Mouse (Mus musculus) B cell, adult 67 days (primary cell): Measurements from ENCODE around the gene Ap5s1. TPM values are rescaled to one million over a fixed set of nuclear protein-coding genes. Genes with fewer than 3 reads are reported as not detected.

Source experiments
- total RNA-seq, 2 experiments: library from RNA; stranded (reverse); gene quantifications; 4 replicates each; pipeline ENCODE4 v1.2.4; 2023

Ap5s1 gene
- total RNA-seq = 10 to 100 TPM; 12.0 to 12.6 TPM

DNA sequence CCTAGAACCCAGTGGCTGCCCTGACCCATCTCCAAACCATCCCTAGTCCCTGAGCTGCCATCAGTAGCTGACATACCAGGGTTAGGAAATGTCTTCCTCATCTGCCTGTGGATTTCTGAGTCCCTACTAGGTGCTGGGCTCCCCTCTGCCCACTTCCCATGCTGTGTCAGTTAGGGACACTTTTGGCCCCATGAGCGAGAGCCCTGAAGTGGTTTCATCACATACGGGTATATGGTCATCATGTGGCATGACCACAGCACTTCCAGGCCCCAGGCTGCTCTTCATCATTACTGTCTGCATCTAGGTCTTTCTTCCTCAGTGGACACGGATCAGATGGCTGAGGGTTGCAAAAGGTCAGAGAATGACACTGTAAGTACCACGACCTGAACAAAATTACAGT, at the start of gene Ap5s1:
Gene Ap5s1 (plus strand): TSS at position 301 of the 400 bp plus-strand sequence.

DNA sequence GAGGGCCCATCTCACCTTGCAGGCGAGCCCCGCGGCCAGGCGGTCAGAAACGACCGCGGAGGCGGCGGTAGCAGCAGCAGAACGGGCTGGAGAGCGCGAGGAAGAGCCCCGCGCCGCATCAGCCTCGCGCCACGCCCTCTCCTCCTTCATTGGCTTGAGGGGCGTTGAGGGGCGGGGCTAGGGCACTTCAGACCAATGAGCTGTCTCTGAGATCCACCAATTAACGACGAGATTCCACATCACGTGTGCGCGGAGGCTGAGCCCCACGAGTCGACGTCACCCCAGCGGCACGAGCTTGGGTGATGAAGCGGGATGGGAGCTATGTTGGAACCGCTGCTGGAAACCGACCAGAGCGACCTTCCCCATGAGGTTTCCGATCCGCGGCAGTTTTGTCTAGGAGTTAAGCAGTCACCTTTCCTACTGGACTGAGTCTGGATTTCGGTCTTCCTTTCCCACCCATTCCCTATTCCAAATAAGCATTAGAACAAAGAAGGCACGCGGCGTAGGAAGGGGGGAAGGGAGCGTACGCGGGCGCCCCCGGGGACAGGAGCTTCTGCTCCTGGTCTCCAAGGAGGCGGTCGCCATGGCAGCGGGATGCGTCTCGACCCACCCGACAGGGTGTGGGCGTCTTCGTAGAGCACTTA, 46.8 kb upstream of the Ap5s1 start, which contains the start of gene 1700037H04Rik:
Gene 1700037H04Rik (minus strand): TSS at position 144 of the 644 bp plus-strand sequence.

DNA sequence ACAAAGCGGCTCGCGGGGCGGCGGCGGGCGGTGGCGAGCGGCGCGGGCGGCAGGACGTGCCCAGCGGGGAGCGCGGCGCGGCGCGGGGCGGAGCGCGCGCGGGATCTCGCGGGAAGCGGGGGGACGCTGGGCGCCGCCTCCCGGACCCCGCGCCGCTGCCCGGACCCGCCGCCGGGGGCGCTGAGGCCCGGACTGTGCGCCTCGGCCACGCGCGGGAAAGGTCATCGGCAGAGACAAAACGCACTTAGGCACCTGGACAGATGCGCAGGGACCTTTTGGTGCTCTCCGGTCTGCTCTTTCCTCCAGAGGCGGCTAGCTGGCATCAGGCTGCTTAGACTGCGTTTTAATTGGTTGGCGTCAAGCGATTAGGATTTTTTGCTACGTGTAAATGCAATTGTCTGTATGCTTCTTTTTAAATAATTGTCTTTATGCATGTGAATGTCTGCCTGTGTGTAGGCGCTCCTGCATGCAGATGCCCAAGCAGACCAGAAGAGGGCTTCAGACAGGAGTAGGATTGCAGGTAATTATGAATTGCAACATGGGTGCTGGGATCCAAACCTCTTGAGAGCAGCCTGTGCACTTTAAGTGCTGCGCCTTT, 26.8 kb upstream of the Ap5s1 start, which contains the start of gene Cenpb:
Gene Cenpb (minus strand): TSS at position 78 of the 598 bp plus-strand sequence.

DNA sequence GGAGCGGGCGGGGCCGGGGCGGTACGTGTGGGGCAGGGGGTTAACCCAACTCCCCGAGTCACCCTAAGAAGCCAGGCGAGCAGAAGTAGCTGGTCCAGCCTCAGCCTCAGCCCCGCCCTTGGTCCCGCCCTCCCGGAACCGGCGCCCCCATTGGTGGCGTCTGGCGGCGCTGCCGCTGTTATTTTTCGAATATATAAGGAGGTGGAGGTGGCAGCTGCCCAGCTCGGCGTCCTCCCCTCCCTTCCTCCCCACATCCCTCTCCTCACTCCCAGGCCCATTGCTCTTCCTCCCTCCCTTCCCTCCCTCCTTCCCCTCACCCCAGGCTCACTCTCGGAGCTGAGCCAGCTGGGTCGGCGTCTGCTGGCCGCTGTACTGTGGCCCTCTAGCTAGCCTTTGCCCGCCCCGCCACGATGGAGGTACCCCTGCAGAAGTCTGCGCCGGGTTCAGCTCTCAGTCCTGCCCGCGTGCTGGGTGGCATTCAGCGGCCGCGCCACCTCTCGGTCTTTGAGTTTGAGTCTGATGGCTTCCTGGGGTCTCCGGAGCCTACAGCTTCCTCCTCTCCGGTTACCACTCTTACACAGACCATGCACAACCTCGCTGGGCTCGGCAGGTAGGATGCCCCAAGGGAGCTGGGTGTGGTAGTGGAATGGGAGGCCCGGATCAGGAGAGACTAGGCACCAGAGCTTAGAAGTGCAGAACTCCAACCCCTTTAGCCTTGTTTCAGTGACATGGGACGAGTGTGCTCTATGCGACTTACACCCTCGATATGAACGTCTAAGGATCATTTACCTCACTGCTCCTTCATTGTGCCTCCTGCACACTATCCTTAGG, 19.9 kb upstream of the Ap5s1 start, which contains the start of the genes Cdc25b and Spef1:
Gene Cdc25b (plus strand): TSS at position 179 of the 831 bp plus-strand sequence.
Gene Spef1 (minus strand): TSS at position 512 of the 831 bp plus-strand sequence.

DNA sequence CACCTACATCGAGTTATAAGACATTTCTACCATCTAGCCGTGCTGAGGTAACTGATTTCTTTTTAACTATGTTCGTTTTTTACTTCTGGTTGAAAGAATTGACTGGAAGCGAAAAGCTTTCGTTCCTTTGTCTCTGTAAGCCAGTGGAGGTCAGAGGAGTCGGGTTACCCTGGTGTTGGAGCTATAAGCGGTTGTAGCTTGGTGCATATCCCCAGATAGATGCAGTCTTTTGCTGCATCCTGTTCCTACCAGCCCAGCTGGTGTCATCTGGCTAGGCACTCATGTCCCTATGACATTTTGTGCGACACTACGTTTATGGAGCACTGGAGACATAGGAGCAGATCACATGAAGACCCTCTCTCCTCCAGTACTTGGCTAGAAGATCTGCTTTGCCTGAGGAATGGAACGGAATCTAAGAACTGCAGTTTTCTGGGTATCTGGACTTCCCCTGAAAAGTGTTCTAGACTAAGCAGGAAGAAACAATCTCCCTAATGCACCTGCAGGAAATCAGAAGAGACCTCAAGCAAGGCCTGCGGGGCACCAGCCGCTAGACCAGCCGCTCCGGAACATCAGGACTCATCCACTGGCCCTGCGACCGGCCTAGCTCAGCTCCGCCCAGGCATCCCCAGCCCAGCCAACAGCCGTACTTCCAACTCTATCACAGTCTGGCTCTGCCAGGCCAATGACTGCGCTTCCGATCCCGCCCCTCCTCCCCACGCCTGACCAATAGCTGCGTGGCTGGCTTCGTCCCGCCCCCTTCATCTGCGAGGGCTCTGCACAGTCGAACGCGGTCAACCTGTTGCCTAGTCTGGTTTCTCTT, 26.6 kb downstream of the Ap5s1 start, which contains the start of gene Mavs:
Gene Mavs (plus strand): TSS at position 757 of the 820 bp plus-strand sequence.

DNA sequence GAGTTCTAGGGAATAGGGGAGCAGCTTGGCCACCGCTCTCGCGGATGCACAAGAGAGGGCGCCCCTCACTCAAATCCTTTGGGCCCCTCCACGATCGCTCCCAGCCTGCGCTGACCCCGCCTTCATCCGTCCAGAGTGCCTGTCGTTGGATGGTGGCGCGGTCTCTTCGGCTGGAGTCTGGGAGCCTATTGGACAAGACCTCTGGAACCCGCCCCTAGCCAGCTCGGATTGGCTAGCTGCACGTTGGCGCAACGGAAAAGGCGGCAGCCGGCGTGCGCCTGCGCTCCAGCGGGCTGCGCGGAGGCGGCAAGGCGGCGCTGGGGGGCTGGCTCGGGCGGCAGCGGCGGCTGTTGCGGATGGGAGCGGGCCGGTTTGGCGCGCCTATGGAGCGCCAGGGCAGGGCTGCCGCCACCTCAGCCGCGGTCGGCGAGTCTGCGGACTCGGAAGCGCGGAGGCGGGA, 55.4 kb downstream of the Ap5s1 start, which contains the start of gene Pank2:
Gene Pank2 (plus strand): TSS at position 283 of the 460 bp plus-strand sequence.

Other genes starting within 250 kb of the Ap5s1 start
- gene Gfra4, start 164.0 kb upstream of the Ap5s1 start, total RNA-seq = not detected
- gene Adam33, start 143.3 kb upstream of the Ap5s1 start, total RNA-seq = not detected
- gene Siglec1, start 120.3 kb upstream of the Ap5s1 start, total RNA-seq = under 1 TPM in 1 of 2 experiments, not detected in 1; 0.32 TPM
- gene Hspa12b, start 79.8 kb upstream of the Ap5s1 start, total RNA-seq = under 1 TPM in 1 of 2 experiments, not detected in 1; 0.35 TPM
- not detected for gene Gm11037, start 73.6 kb upstream of the Ap5s1 start, total RNA-seq
- 10 to 100 TPM; 18.4 to 18.9 TPM for gene 1700037H04Rik, start 47.0 kb upstream of the Ap5s1 start, total RNA-seq
- 10 to 100 TPM; 22.2 to 28.5 TPM for gene Cenpb, start 27.0 kb upstream of the Ap5s1 start, total RNA-seq
- 10 to 100 TPM; 79.3 to 83.2 TPM for gene Cdc25b, start 20.1 kb upstream of the Ap5s1 start, total RNA-seq
- gene Spef1, start 19.8 kb upstream of the Ap5s1 start, total RNA-seq = 1 to 10 TPM; 1.2 to 1.7 TPM
- 10 to 100 TPM; 28.4 to 43.4 TPM for gene Mavs, start 27.0 kb downstream of the Ap5s1 start, total RNA-seq
- 10 to 100 TPM; 74.5 to 75.2 TPM for gene Pank2, start 55.4 kb downstream of the Ap5s1 start, total RNA-seq
- 1 to 10 TPM; 4.3 to 4.4 TPM for gene Rnf24, start 145.8 kb downstream of the Ap5s1 start, total RNA-seq